ENCODE assay signal across 8 mouse cellular contexts in the genomic region with DNA sequence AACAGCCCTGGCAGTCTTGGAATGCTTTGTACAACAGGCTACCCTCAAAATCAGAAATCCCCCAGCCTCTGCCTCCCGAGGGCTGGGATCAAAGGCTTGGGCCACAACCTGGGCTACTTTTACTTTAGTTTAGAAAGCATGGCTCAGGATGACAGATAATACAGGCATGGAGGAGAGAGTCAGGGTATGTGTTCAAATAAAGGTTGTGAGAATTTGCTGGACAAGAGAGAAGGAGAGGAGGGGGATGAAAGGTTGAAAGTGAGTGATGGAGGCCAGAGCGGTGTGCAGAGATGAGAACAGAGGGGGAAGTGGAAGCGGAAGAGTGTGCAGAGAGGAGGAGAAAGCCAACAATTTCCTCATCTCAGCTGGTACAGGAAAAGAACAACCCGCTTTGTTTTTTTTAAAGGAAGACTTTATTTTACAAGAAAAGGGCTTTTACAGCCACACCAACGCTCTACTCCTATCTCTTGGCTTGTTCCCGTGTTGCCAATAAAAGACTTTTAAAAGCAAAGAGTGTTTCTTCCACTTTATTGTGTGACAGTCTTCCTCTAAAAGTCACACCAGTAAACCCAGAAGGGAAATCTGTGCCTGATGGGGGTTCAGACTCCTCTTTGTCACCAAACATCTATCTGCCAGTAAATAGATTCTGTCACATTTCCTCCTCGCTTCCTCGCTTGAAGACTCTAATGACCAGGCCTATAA. TPM values are rescaled to one million over a fixed set of nuclear protein-coding genes. Genes with fewer than 3 reads are reported as not detected.
DNase-seq lines count a peak whose midpoint lies in the region; ATAC-seq and TF ChIP-seq lines count a peak whose summit lies in the region.

No protein-coding gene starts in this region.

- H3K4me1 ChIP-seq in forebrain, embryonic 14.5 days (ENCODE audit: control insufficient read depth, insufficient read depth, low read length): peaks cover 27% of the 10 kb centered on the region
- H3K4me1 ChIP-seq in intestine, postnatal 0 days (replicated peaks; ENCODE audit: control insufficient read depth, insufficient read depth, low read length): peaks cover 15% of the 10 kb centered on the region; the same call in 1 of the 2 replicates
- H3K4me1 ChIP-seq in neural tube, embryonic 11.5 days (ENCODE audit: control insufficient read depth, insufficient read depth, low read length): peaks cover 20% of the 10 kb centered on the region

- H3K36me3 ChIP-seq in forebrain, embryonic 14.5 days (ENCODE audit: control insufficient read depth, insufficient read depth, low read length): no peaks in the 10 kb centered on the region
- no peaks in the 10 kb centered on the region for H3K36me3 ChIP-seq in intestine, postnatal 0 days (ENCODE audit: control insufficient read depth, insufficient read depth)
- no peaks in the 10 kb centered on the region for H3K36me3 ChIP-seq in neural tube, embryonic 11.5 days (ENCODE audit: control insufficient read depth, insufficient read depth, low read length)

- TF ChIP-seq CTCF in intestine, postnatal 0 days (IDR thresholded peaks at IDR 0.05; ENCODE audit: low read depth): no peak

- WGBS in forebrain, embryonic 14.5 days: 30% methylated on average over 8 of the region's 8 CpGs
- 46% methylated on average over 8 of the region's 8 CpGs for WGBS in intestine, postnatal 0 days
- WGBS in neural tube, embryonic 11.5 days: 25% methylated on average over 8 of the region's 8 CpGs

- peak overlapping the region; percentile 99 for H3K27ac ChIP-seq in forebrain, embryonic 14.5 days (ENCODE audit: low read depth, low read length)
- H3K27ac ChIP-seq in intestine, postnatal 0 days (ENCODE audit: low read depth, low read length): peak overlapping the region; percentile 35; the same call in 1 of the 2 replicates
- H3K27ac ChIP-seq in neural tube, embryonic 11.5 days (ENCODE audit: low read depth, low read length): peak overlapping the region; percentile 98

- peak overlapping the region; percentile 56 for H3K4me2 ChIP-seq in forebrain, embryonic 14.5 days (ENCODE audit: low read length)
- peak overlapping the region; percentile 52; the same call in 1 of the 2 replicates for H3K4me2 ChIP-seq in intestine, postnatal 0 days (replicated peaks; ENCODE audit: low read depth)
- H3K4me2 ChIP-seq in neural tube, embryonic 11.5 days (ENCODE audit: low read depth): peak overlapping the region; percentile 42

- DNase-seq in lung, postnatal 10 days: peak; percentile 8
- no peak for DNase-seq in lung, adult 18-20 months
- DNase-seq in forebrain, embryonic 14.5 days (ENCODE audit: low spot score): no peak
- DNase-seq in neural tube, embryonic 11.5 days (ENCODE audit: low spot score): peak; percentile 43
- no peak for DNase-seq in cerebellum, adult 8-10 months
- DNase-seq in layer of hippocampus, adult 8-10 months (ENCODE audit: low spot score in 2 of 2): no peak
- no peak for DNase-seq in ovary, postnatal 14 days (ENCODE audit: low spot score)

- no peaks in the 10 kb centered on the region for H3K27me3 ChIP-seq in forebrain, embryonic 14.5 days (replicated peaks; ENCODE audit: control insufficient read depth, insufficient read depth, low read length)
- H3K27me3 ChIP-seq in intestine, postnatal 0 days (replicated peaks; ENCODE audit: control insufficient read depth, insufficient read depth, low read length): no peaks in the 10 kb centered on the region
- no peaks in the 10 kb centered on the region for H3K27me3 ChIP-seq in neural tube, embryonic 11.5 days (ENCODE audit: control insufficient read depth, insufficient read depth, low read length)

- no peak for ATAC-seq in forebrain, embryonic 14.5 days
- ATAC-seq in intestine, postnatal 0 days: no peak
- ATAC-seq in neural tube, embryonic 11.5 days (ENCODE audit: insufficient read depth, low FRiP score, low TSS enrichment): no peak

- H3K4me3 ChIP-seq in forebrain, embryonic 14.5 days (ENCODE audit: low read depth, low read length): peak overlapping the region; percentile 25
- no peak overlapping the region for H3K4me3 ChIP-seq in intestine, postnatal 0 days (ENCODE audit: low read depth, low read length)
- no peak overlapping the region for H3K4me3 ChIP-seq in neural tube, embryonic 11.5 days (ENCODE audit: low read depth, low read length)

- no peaks in the 10 kb centered on the region for H3K9me3 ChIP-seq in forebrain, embryonic 14.5 days (replicated peaks; ENCODE audit: control insufficient read depth, low read length)
- H3K9me3 ChIP-seq in intestine, postnatal 0 days (ENCODE audit: control insufficient read depth): no peaks in the 10 kb centered on the region
- no peaks in the 10 kb centered on the region for H3K9me3 ChIP-seq in neural tube, embryonic 11.5 days (ENCODE audit: control insufficient read depth, low read length)

- peak overlapping the region; percentile 61 for H3K9ac ChIP-seq in forebrain, embryonic 14.5 days (ENCODE audit: low read length)
- no peak overlapping the region for H3K9ac ChIP-seq in intestine, postnatal 0 days (ENCODE audit: low read depth, low read length)
- peak overlapping the region; percentile 69 for H3K9ac ChIP-seq in neural tube, embryonic 11.5 days (ENCODE audit: low read length)

RNA-seq across cellular contexts. Expression of a gene that starts 8.6 kb away (rescaled TPM):
- 423 and 429 TPM in 2 replicates for polyA plus RNA-seq in forebrain, embryonic 14.5 days (2014; fragmentation: Nextera tagmentation; extraction: Ambion mirVana)
- 22.2 and 22.6 TPM in 2 replicates for polyA plus RNA-seq in intestine, postnatal 0 days (2015; fragmentation: Nextera tagmentation; extraction: Ambion mirVana)
- polyA plus RNA-seq in neural tube, embryonic 11.5 days (2014; fragmentation: Nextera tagmentation; extraction: Ambion mirVana): 161 and 175 TPM in 2 replicates
- 100 to 1,000 TPM; 262 to 293 (median 273) TPM for total RNA-seq in layer of hippocampus, adult 8-10 months (2022)

Comparison
In these comparisons a context has a peak if more than half of its experiments do, and no peak if none do; other contexts are left out.
1. DNase-seq: peak in lung, postnatal 10 days (single experiment) and neural tube, embryonic 11.5 days (single experiment); none in lung, adult 18-20 months (0 of 2), forebrain, embryonic 14.5 days (single experiment), cerebellum, adult 8-10 months (single experiment), layer of hippocampus, adult 8-10 months (0 of 2) and ovary, postnatal 14 days (single experiment).
2. H3K27ac ChIP-seq: peak in every context shown above with its lines; median percentile 99 in forebrain, embryonic 14.5 days; 98 in neural tube, embryonic 11.5 days; 35 in intestine, postnatal 0 days.
3. Peak in every context shown above with its lines, with median percentiles within 50 percentile points of each other: H3K4me2 ChIP-seq.